Comparison of ENCODE assay signal across 17 mouse cellular contexts in the genomic region with DNA sequence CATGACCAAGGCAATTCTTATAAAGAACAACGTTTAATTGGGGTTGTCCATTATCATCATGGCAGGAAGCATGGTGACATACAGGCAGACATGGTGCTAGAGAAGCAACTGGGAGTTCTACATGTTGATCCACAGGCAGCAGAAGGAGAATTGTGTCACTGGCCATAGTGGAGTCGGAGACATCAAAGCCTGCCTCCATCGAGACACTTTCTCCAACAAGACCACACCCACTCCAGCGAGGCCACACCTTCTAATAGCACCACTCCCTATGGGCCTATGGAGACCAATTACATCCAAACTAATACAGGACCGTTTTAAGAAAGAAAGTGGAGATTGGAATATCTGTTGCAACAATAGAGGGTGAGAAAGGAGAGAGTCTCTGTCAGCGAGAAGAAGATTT.
"Had no signal": no experiment of that assay in that cellular context is flagged by ENCODE, and none has a peak within 500 bp of the region (broad histone marks: within the 10 kb centered on the region; RNA-seq: fewer than 3 reads in every experiment).

No protein-coding gene starts in this region.

- H3K9me3 ChIP-seq: lung, embryonic 15.5 days; midbrain, embryonic 13.5 days; midbrain, embryonic 15.5 days; neural tube, embryonic 12.5 days; stomach, embryonic 15.5 days had no signal

- H3K4me3 ChIP-seq: lung, embryonic 15.5 days; midbrain, embryonic 13.5 days; midbrain, embryonic 15.5 days; neural tube, embryonic 12.5 days; stomach, embryonic 15.5 days had no signal

- H3K36me3 ChIP-seq: lung, embryonic 15.5 days; midbrain, embryonic 15.5 days; stomach, embryonic 15.5 days had no signal

- H3K27ac ChIP-seq: lung, embryonic 15.5 days; macrophage; midbrain, embryonic 13.5 days; midbrain, embryonic 15.5 days; neural tube, embryonic 12.5 days; stomach, embryonic 15.5 days; stomach, postnatal 0 days had no signal

- H3K9ac ChIP-seq: liver, postnatal 0 days; lung, embryonic 15.5 days; midbrain, embryonic 13.5 days; midbrain, embryonic 15.5 days; neural tube, embryonic 12.5 days; stomach, embryonic 15.5 days had no signal

- DNase-seq: liver, postnatal 0 days; lung, adult 2 months; lung, postnatal 14 days; lung, postnatal 36 days; right cerebral cortex, postnatal 14 days; thymus, adult 18-20 months; thymus, postnatal 14 days; thymus, postnatal 36 days had no signal

- H3K27me3 ChIP-seq: lung, embryonic 15.5 days; midbrain, embryonic 13.5 days; midbrain, embryonic 15.5 days; neural tube, embryonic 12.5 days; stomach, embryonic 15.5 days had no signal

- ATAC-seq: liver, postnatal 0 days; lung, postnatal 0 days; midbrain, embryonic 13.5 days; midbrain, embryonic 15.5 days had no signal

- H3K4me2 ChIP-seq: lung, embryonic 15.5 days; midbrain, embryonic 11.5 days; midbrain, embryonic 13.5 days; midbrain, embryonic 15.5 days; neural tube, embryonic 12.5 days; stomach, embryonic 15.5 days had no signal
